ENCODE assay signal across 22 mouse cellular contexts in the genomic region with DNA sequence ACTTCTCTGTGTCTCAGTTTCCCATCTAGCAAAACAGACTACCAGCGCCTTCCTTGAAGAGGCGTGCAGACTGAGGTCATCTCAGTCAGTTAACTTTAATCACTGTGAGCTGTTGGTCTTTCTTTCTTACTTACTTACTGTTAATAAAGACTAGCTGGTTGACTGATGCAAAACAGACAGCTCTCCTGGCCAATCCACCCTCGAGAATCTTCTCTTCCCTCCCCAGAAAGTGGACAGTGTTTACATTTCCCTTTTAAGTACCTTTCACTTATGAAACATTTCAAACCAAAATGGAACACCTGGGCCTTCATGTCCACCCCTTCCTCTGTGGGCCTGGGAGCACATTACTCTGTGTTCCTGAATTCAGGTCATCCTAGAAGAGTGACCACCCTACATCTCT. TPM values are rescaled to one million over a fixed set of nuclear protein-coding genes. Genes with fewer than 3 reads are reported as not detected.
A peak's percentile ranks its signal among the peaks of the same experiment; 100 is the strongest.
DNase-seq lines count a peak whose midpoint lies in the region; ATAC-seq and TF ChIP-seq lines count a peak whose summit lies in the region.
"Had no signal": no experiment of that assay in that cellular context is flagged by ENCODE, and none has a peak within 500 bp of the region (broad histone marks: within the 10 kb centered on the region; RNA-seq: fewer than 3 reads in every experiment).

No protein-coding gene starts in this region.

- no peak for ATAC-seq in intestine, embryonic 16.5 days
- ATAC-seq in intestine, postnatal 0 days: no peak
- 0 out of 2 replicates have a peak, but pooled peaks have one; percentile 14 for ATAC-seq in stomach, embryonic 14.5 days (ENCODE audit: insufficient number of reproducible peaks, insufficient read depth, low FRiP score, low read depth)
- ATAC-seq in stomach, postnatal 0 days (ENCODE audit: low FRiP score, low TSS enrichment): no peak
- ATAC-seq in limb, embryonic 13.5 days (ENCODE audit: low FRiP score, low read depth): no peak
- ATAC-seq: forebrain, embryonic 14.5 days; hindbrain, postnatal 0 days had no signal

- H3K4me3 ChIP-seq in intestine, embryonic 16.5 days (ENCODE audit: low read length): no peak overlapping the region
- no peak overlapping the region for H3K4me3 ChIP-seq in intestine, postnatal 0 days (ENCODE audit: low read depth, low read length)
- no peak overlapping the region for H3K4me3 ChIP-seq in stomach, embryonic 14.5 days (ENCODE audit: low read depth, low read length)
- no peak overlapping the region for H3K4me3 ChIP-seq in stomach, postnatal 0 days (ENCODE audit: low read depth, low read length)
- no peak overlapping the region for H3K4me3 ChIP-seq in limb, embryonic 13.5 days
- H3K4me3 ChIP-seq: erythroblast, embryonic 14.5 days; forebrain, embryonic 10.5 days; heart, adult 2 months; heart, embryonic 15.5 days; hindbrain, embryonic 13.5 days had no signal

- H3K9ac ChIP-seq in intestine, embryonic 16.5 days (ENCODE audit: low read depth, low read length): no peak overlapping the region
- H3K9ac ChIP-seq in intestine, postnatal 0 days (ENCODE audit: low read depth, low read length): no peak overlapping the region
- no peak overlapping the region for H3K9ac ChIP-seq in stomach, embryonic 14.5 days (replicated peaks; ENCODE audit: low read depth, low read length)
- H3K9ac ChIP-seq in stomach, postnatal 0 days (ENCODE audit: low read length): no peak overlapping the region
- H3K9ac ChIP-seq in limb, embryonic 13.5 days: no peak overlapping the region
- H3K9ac ChIP-seq: heart, embryonic 15.5 days; hindbrain, embryonic 13.5 days had no signal

- 48% methylated on average over 3 of the region's 3 CpGs for WGBS in intestine, embryonic 16.5 days
- WGBS in intestine, postnatal 0 days: 43% methylated on average over 3 of the region's 3 CpGs
- WGBS in stomach, embryonic 14.5 days: 33% methylated on average over 3 of the region's 3 CpGs
- WGBS in stomach, postnatal 0 days: 32% methylated on average over 3 of the region's 3 CpGs
- 32% methylated on average over 3 of the region's 3 CpGs for WGBS in limb, embryonic 13.5 days

- H3K27me3 ChIP-seq in intestine, embryonic 16.5 days (replicated peaks; ENCODE audit: control insufficient read depth, insufficient read depth, low read length): no peaks in the 10 kb centered on the region
- no peaks in the 10 kb centered on the region for H3K27me3 ChIP-seq in intestine, postnatal 0 days (replicated peaks; ENCODE audit: control insufficient read depth, insufficient read depth, low read length)
- H3K27me3 ChIP-seq in stomach, embryonic 14.5 days (ENCODE audit: control insufficient read depth, insufficient read depth, low read length): no peaks in the 10 kb centered on the region
- no peaks in the 10 kb centered on the region for H3K27me3 ChIP-seq in stomach, postnatal 0 days (ENCODE audit: control insufficient read depth, insufficient read depth, low read length)
- no peaks in the 10 kb centered on the region for H3K27me3 ChIP-seq in limb, embryonic 13.5 days
- H3K27me3 ChIP-seq: heart, embryonic 15.5 days; hindbrain, embryonic 13.5 days had no signal

- H3K4me2 ChIP-seq in intestine, embryonic 16.5 days (ENCODE audit: low read depth, low read length): no peak overlapping the region
- no peak overlapping the region for H3K4me2 ChIP-seq in intestine, postnatal 0 days (replicated peaks; ENCODE audit: low read depth)
- H3K4me2 ChIP-seq in stomach, embryonic 14.5 days (replicated peaks; ENCODE audit: low read depth, low read length): no peak overlapping the region
- no peak overlapping the region for H3K4me2 ChIP-seq in stomach, postnatal 0 days (replicated peaks; ENCODE audit: low read depth)
- peak overlapping the region; percentile 19 for H3K4me2 ChIP-seq in limb, embryonic 13.5 days (replicated peaks)
- H3K4me2 ChIP-seq: heart, embryonic 15.5 days; hindbrain, embryonic 13.5 days had no signal

- no peak for TF ChIP-seq EP300 in stomach, postnatal 0 days (optimal IDR thresholded peaks at IDR 0.05)

- H3K9me3 ChIP-seq in intestine, embryonic 16.5 days (ENCODE audit: control insufficient read depth, low read length): no peaks in the 10 kb centered on the region
- H3K9me3 ChIP-seq in intestine, postnatal 0 days (ENCODE audit: control insufficient read depth): no peaks in the 10 kb centered on the region
- H3K9me3 ChIP-seq in stomach, embryonic 14.5 days (ENCODE audit: control insufficient read depth, low read depth, low read length): no peaks in the 10 kb centered on the region
- no peaks in the 10 kb centered on the region for H3K9me3 ChIP-seq in stomach, postnatal 0 days (ENCODE audit: control insufficient read depth, low read length)
- H3K9me3 ChIP-seq in limb, embryonic 13.5 days: no peaks in the 10 kb centered on the region
- H3K9me3 ChIP-seq: forebrain, embryonic 10.5 days; heart, embryonic 15.5 days; hindbrain, embryonic 13.5 days had no signal

- H3K27ac ChIP-seq in intestine, embryonic 16.5 days (ENCODE audit: low read length): 0 out of 2 replicates have a peak overlapping the region, but pooled peaks have one; percentile 10
- no peak overlapping the region for H3K27ac ChIP-seq in intestine, postnatal 0 days (ENCODE audit: low read depth, low read length)
- H3K27ac ChIP-seq in stomach, embryonic 14.5 days (ENCODE audit: low read length): no peak overlapping the region
- no peak overlapping the region for H3K27ac ChIP-seq in stomach, postnatal 0 days (replicated peaks)
- H3K27ac ChIP-seq in limb, embryonic 13.5 days: peak overlapping the region; percentile 67; the same call in 1 of the 2 replicates
- H3K27ac ChIP-seq: heart, adult 2 months; hindbrain, embryonic 13.5 days; hindbrain, postnatal 0 days had no signal

- no peak for DNase-seq in stomach, postnatal 0 days (ENCODE audit: low spot score)
- no peak for DNase-seq in spleen, postnatal 10 days (ENCODE audit: low spot score in 2 of 2)
- DNase-seq in frontal cortex, postnatal 25 days (ENCODE audit: low spot score in 2 of 2): no peak
- DNase-seq: adrenal gland, adult 8-10 months; adrenal gland, postnatal 36 days; cerebellum, adult 11 months; cerebellum, adult 8-10 months; cerebellum, postnatal 14 days; embryo, embryonic 11 days; gastrocnemius, postnatal 10 days; heart, adult 2 months; heart, postnatal 14 days had no signal

- no peaks in the 10 kb centered on the region for H3K36me3 ChIP-seq in intestine, embryonic 16.5 days (ENCODE audit: control insufficient read depth, insufficient read depth, low read length)
- 0 out of 2 replicates have a peak, but pooled peaks cover 5% of the 10 kb centered on the region for H3K36me3 ChIP-seq in intestine, postnatal 0 days (ENCODE audit: control insufficient read depth, insufficient read depth)
- peaks cover 3% of the 10 kb centered on the region; the same call in 1 of the 2 replicates for H3K36me3 ChIP-seq in stomach, embryonic 14.5 days (ENCODE audit: control insufficient read depth, insufficient read depth, low read length)
- no peaks in the 10 kb centered on the region for H3K36me3 ChIP-seq in stomach, postnatal 0 days (ENCODE audit: control insufficient read depth, insufficient read depth, low read length)
- H3K36me3 ChIP-seq in limb, embryonic 13.5 days: 0 out of 2 replicates have a peak, but pooled peaks cover 5% of the 10 kb centered on the region
- H3K36me3 ChIP-seq: heart, embryonic 15.5 days; hindbrain, embryonic 13.5 days had no signal

- H3K4me1 ChIP-seq in intestine, embryonic 16.5 days (ENCODE audit: control insufficient read depth, insufficient read depth, low read length): peaks cover 73% of the 10 kb centered on the region
- H3K4me1 ChIP-seq in intestine, postnatal 0 days (replicated peaks; ENCODE audit: control insufficient read depth, insufficient read depth, low read length): peaks cover 22% of the 10 kb centered on the region
- H3K4me1 ChIP-seq in stomach, embryonic 14.5 days (ENCODE audit: control insufficient read depth, insufficient read depth, low read length): peaks cover 69% of the 10 kb centered on the region
- peaks cover 2% of the 10 kb centered on the region; the same call in 1 of the 2 replicates for H3K4me1 ChIP-seq in stomach, postnatal 0 days (replicated peaks; ENCODE audit: control insufficient read depth, insufficient read depth)
- H3K4me1 ChIP-seq in limb, embryonic 13.5 days: peaks cover 79% of the 10 kb centered on the region

- TF ChIP-seq CTCF in intestine, postnatal 0 days (IDR thresholded peaks at IDR 0.05; ENCODE audit: low read depth): no peak
- TF ChIP-seq CTCF in stomach, postnatal 0 days (IDR thresholded peaks at IDR 0.05; ENCODE audit: low read depth): no peak

RNA-seq across cellular contexts. Expression of a gene that starts 8.6 kb away (rescaled TPM):
- polyA plus RNA-seq in intestine, embryonic 16.5 days (2015; fragmentation: Nextera tagmentation; extraction: Ambion mirVana): 44.5 and 46.8 TPM in 2 replicates
- polyA plus RNA-seq in intestine, postnatal 0 days (2015; fragmentation: Nextera tagmentation; extraction: Ambion mirVana): 28.7 and 29.3 TPM in 2 replicates
- polyA plus RNA-seq in stomach, embryonic 14.5 days (2014; fragmentation: Nextera tagmentation; extraction: Ambion mirVana): 80.4 and 81.7 TPM in 2 replicates
- 32.2 and 36.8 TPM in 2 replicates for polyA plus RNA-seq in stomach, postnatal 0 days (2015; fragmentation: Nextera tagmentation; extraction: Ambion mirVana)
- polyA plus RNA-seq in limb, embryonic 13.5 days (2015; fragmentation: Nextera tagmentation; extraction: Ambion mirVana): 31.7 and 35.2 TPM in 2 replicates

Comparison
In these comparisons a context has a peak if more than half of its experiments do, and no peak if none do; other contexts are left out.
1. H3K27ac ChIP-seq: peak in intestine, embryonic 16.5 days (single experiment) and limb, embryonic 13.5 days (single experiment); none in intestine, postnatal 0 days (single experiment), stomach, embryonic 14.5 days (single experiment) and stomach, postnatal 0 days (single experiment).